Mouse (Mus musculus) embryonic facial prominence, embryonic 10.5 days (tissue): ENCODE measurements at regions not wholly inside any gene's neighbourhood (a gene's known extent, or its start where the extent isn't known, plus 50 kb on each side); places are given as distances from the start of the nearest gene placed in this dataset.

Experiments
- DNase-seq: peaks from one replicate; pipeline ENCODE4 v3.0.0-alpha.2; 2017; ENCODE audit warnings: low spot score
- H3K27ac ChIP-seq: fragments of 300-500 bp; sonication (generic); replicated peaks from 2 replicates; pipeline ENCODE4 v1.5.1; 2016; ENCODE audit warnings: mild to moderate bottlenecking
- H3K27me3 ChIP-seq: fragments of 300-500 bp; sonication (generic); replicated peaks from 2 replicates; pipeline ENCODE4 v1.6.1; 2016; ENCODE audit warnings: low read depth, mild to moderate bottlenecking; ENCODE audit not compliant: poor library complexity, severe bottlenecking
- H3K36me3 ChIP-seq: fragments of 300-500 bp; sonication (generic); replicated peaks from 2 replicates; pipeline ENCODE4 v1.6.1; 2016; ENCODE audit warnings: mild to moderate bottlenecking, moderate library complexity
- H3K4me1 ChIP-seq: fragments of 300-500 bp; sonication (generic); 2 replicates; pipeline ENCODE4 v1.6.1; 2016
- H3K4me3 ChIP-seq: fragments of 300-500 bp; sonication (generic); 2 replicates; pipeline ENCODE4 v1.5.1; 2016; ENCODE audit warnings: mild to moderate bottlenecking, moderate library complexity
- H3K9me3 ChIP-seq: fragments of 300-500 bp; sonication (generic); 2 replicates; pipeline ENCODE4 v1.6.1; 2016; ENCODE audit warnings: mild to moderate bottlenecking
- WGBS: fragments of 180-500 bp; shearing (Covaris S2); methylation state at CpG from one replicate; pipeline ENCODE4 v1.1.7; 2016; 5-methylcytosine and 5-hydroxymethylcytosine counted together

GRCm38 (mm10) chr9:24899206-24899928, 125.3 kb upstream of the Tbx20 start:
- Histone ChIP-seq H3K4me3 (no peak overlapping the region), H3K36me3 (no peaks in the 10 kb centered on the region), H3K4me1 (no peaks in the 10 kb centered on the region), H3K27me3 (no peaks in the 10 kb centered on the region), H3K27ac (no peak overlapping the region), H3K9me3 (no peaks in the 10 kb centered on the region)
- DNase-seq, result no peak
- WGBS, result 85% methylated on average over 7 of the region's 7 CpGs

DNA sequence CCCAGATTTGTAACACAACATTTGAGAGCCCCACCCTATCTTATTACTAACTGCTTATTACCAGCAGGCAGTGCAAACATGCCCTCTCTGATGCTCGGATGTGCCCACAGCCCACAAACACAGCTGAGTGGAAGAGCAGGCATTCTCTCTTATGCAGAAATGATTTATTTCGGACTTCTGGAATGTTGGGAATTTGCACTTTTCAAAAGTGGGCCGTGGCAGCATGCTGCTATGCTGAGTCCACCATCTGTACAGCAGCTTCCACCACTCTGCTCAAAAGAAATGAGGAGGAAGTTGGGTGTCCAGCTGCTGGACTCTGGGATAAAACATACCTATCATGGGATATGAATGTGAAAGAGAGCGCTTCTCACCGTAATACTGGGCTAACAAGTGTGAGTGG, 129.6 kb upstream of the Tbx20 start:
- no peak for DNase-seq
- H3K36me3 ChIP-seq, result no peaks in the 10 kb centered on the region
- no peak overlapping the region for H3K4me3 ChIP-seq
- no peak overlapping the region for H3K27ac ChIP-seq
- H3K9me3 ChIP-seq, result no peaks in the 10 kb centered on the region
- WGBS, result 82% methylated on average over 5 of the region's 5 CpGs
- H3K4me1 ChIP-seq, result peaks cover 2% of the 10 kb centered on the region
- no peaks in the 10 kb centered on the region for H3K27me3 ChIP-seq

DNA sequence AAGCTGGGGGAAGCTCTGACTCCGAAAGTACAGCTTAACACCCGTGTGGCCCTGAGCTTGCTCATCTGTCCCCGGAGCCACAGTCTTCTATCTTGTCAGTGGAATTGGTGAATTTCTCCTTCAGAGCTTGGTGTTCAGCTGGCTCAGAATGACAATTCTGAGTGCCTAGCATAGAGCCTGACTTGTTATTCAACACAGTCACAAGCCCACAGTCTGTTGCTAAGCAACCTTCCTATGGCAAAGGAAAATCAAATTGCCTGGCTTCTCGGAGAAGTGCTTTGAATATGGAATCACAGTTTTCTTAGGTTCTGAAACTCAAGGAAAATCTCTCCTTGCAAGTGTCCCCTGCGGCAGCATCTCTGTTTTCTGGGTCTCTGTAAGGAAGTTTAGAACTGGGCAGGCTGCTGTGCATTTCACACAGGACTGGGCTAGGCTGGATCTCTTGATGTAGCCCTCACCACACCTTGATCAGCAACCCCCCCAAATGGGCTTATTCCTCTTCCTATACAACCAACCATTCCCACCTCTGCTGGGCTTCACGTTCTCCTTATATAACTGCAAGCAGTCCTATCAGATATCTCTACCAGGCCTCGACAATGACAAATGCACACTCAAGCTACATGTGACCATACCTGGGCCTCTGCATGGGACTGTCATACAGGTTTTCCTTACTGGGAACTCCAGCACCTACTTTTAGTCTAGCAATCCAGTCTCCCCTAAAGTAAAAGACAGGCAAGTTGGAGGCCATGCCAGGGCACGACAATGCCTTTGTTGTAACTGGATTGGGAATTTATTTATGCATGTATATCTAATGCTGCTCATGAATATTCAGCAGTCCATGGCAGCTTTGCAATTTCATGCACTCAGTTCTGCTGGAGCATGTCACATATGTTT, 135.2 kb upstream of the Tbx20 start:
- H3K9me3 ChIP-seq, result no peaks in the 10 kb centered on the region
- H3K27ac ChIP-seq, result no peak overlapping the region
- peak; percentile 7 for DNase-seq

GRCm38 (mm10) chr9:24910738-24911137, 136.6 kb upstream of the Tbx20 start:
- Histone ChIP-seq H3K36me3 (no peaks in the 10 kb centered on the region), H3K27ac (no peak overlapping the region), H3K9me3 (no peaks in the 10 kb centered on the region), H3K4me3 (no peak overlapping the region), H3K4me1 (peaks cover 14% of the 10 kb centered on the region), H3K27me3 (no peaks in the 10 kb centered on the region)
- peak; percentile 7 for DNase-seq
- 73% methylated on average over 5 of the region's 5 CpGs for WGBS

More for the DNA sequence above, 135.2 kb upstream of the Tbx20 start:
- Histone ChIP-seq H3K4me1 (peaks cover 14% of the 10 kb centered on the region), H3K27me3 (no peaks in the 10 kb centered on the region), H3K36me3 (no peaks in the 10 kb centered on the region), H3K4me3 (no peak overlapping the region)
- WGBS, result 71% methylated on average over 8 of the region's 8 CpGs

- H3K27me3 ChIP-seq, result 0 out of 2 replicates have a peak, but pooled peaks cover 3% of the 10 kb centered on the region
- H3K27ac ChIP-seq, result no peak overlapping the region
- 83% methylated on average over 9 of the region's 9 CpGs for whole genome bisulfite sequencing
- H3K36me3 ChIP-seq, result no peaks in the 10 kb centered on the region
- H3K4me1 ChIP-seq, result peaks cover 9% of the 10 kb centered on the region
- DNase-seq, result no peak
- H3K4me3 ChIP-seq, result no peak overlapping the region
- H3K9me3 ChIP-seq, result no peaks in the 10 kb centered on the region
These were observed 145.9 kb upstream of the Tbx20 start for GRCm38 (mm10) chr9:24920031-24920445.

- H3K36me3 ChIP-seq, result no peaks in the 10 kb centered on the region
- WGBS, result 65% methylated on average over 4 of the region's 4 CpGs
- H3K4me1 ChIP-seq, result peaks cover 9% of the 10 kb centered on the region
- no peak overlapping the region for H3K4me3 ChIP-seq
- H3K9me3 ChIP-seq, result no peaks in the 10 kb centered on the region
- H3K27me3 ChIP-seq, result 0 out of 2 replicates have a peak, but pooled peaks cover 3% of the 10 kb centered on the region
- no peak for DNase-seq
- H3K27ac ChIP-seq, result no peak overlapping the region
These were observed 148.2 kb upstream of the Tbx20 start for GRCm38 (mm10) chr9:24922051-24922860.

DNA sequence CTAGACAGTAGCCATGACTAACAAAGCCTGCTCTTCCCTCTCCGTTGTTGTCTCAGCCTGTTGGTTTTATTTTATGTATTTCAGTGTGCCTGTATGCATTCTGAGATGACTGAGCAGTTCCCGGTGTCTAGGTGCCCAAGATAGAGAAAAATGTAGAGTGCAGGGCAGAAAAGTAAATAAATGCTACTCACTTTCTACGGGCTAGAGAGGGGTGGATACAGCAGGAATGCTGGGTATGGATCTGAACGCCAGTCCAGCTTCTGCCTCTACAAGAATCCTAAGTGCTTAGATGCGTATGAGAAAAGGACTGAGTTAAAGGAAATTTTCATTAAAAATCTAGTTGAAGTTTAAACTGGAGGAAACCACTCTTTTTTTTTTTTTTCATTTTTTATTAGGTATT, 149.4 kb upstream of the Tbx20 start:
- no peak overlapping the region for H3K27ac ChIP-seq
- H3K36me3 ChIP-seq, result no peaks in the 10 kb centered on the region
- DNase-seq, result no peak
- 0 out of 2 replicates have a peak, but pooled peaks cover 3% of the 10 kb centered on the region for H3K27me3 ChIP-seq
- peaks cover 9% of the 10 kb centered on the region for H3K4me1 ChIP-seq
- no peaks in the 10 kb centered on the region for H3K9me3 ChIP-seq
- H3K4me3 ChIP-seq, result no peak overlapping the region
- 90% methylated on average over 5 of the region's 5 CpGs for WGBS

DNA sequence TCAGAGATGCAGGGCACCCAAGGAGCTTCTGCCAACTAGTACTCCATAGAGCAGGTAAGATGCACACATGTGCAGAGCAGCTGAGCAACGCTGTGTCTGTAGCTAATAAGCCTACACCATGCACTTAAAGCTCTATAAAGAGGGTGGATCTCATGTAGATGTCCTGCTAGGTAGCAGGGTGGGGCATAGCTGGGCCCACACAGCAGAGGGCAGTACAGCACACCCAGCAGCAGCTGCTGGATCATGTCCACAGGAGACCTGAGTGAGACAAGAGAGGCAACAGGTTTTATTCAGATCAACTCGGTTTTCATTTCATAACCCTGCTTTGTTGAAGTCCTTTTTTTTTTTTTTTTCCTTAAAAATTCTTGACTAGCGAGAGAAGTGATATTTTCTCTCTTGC, 151.5 kb upstream of the Gm10181 start:
- Histone ChIP-seq H3K4me1 (no peaks in the 10 kb centered on the region), H3K27me3 (no peaks in the 10 kb centered on the region), H3K4me3 (no peak overlapping the region), H3K9me3 (no peaks in the 10 kb centered on the region), H3K36me3 (no peaks in the 10 kb centered on the region), H3K27ac (no peak overlapping the region)
- 63% methylated on average over 3 of the region's 3 CpGs for WGBS
- peak; percentile 12 for DNase-seq

- Histone ChIP-seq H3K27ac (no peak overlapping the region), H3K36me3 (no peaks in the 10 kb centered on the region), H3K9me3 (no peaks in the 10 kb centered on the region), H3K27me3 (no peaks in the 10 kb centered on the region), H3K4me3 (no peak overlapping the region), H3K4me1 (peaks cover 10% of the 10 kb centered on the region; the same call in 1 of the 2 replicates)
- WGBS, result 87% methylated on average over 5 of the region's 5 CpGs
- no peak for DNase-seq
These were observed 146.3 kb upstream of the Gm10181 start for GRCm38 (mm10) chr9:24942943-24943342.

GRCm38 (mm10) chr9:24943830-24944229, 145.4 kb upstream of the Gm10181 start:
- Histone ChIP-seq H3K4me3 (no peak overlapping the region), H3K4me1 (peaks cover 10% of the 10 kb centered on the region; the same call in 1 of the 2 replicates)
- 24% methylated on average over 6 of the region's 6 CpGs for WGBS

DNA sequence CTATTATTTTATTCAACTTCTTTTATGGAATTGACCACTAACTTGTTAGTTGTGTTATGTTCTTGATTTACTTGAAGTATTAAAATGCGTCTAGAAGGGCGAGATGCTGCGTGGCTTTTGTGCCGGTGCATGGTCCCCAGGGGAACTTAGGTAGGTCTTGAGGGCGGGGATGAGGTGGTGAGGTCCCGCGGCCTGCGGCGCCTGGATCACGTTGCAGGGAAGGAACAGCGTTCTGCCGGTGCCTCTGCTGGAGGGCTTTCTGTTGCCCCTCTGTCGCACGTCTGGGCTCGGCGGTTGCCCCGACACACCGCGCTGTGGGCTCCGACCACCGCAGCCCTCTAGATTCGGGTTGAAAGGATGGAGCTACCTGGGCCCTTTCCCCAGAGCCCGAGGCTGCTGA, 136.7 kb upstream of the Gm10181 start:
- no peaks in the 10 kb centered on the region for H3K4me1 ChIP-seq
- peaks cover 12% of the 10 kb centered on the region for H3K27me3 ChIP-seq
- 28% methylated on average over 23 of the region's 23 CpGs for WGBS
- no peak for DNase-seq
- H3K36me3 ChIP-seq, result no peaks in the 10 kb centered on the region
- H3K9me3 ChIP-seq, result no peaks in the 10 kb centered on the region
- H3K4me3 ChIP-seq, result no peak overlapping the region
- no peak overlapping the region for H3K27ac ChIP-seq

More at GRCm38 (mm10) chr9:24943830-24944229, 145.4 kb upstream of the Gm10181 start:
- H3K9me3 ChIP-seq, result no peaks in the 10 kb centered on the region
- H3K36me3 ChIP-seq, result no peaks in the 10 kb centered on the region
- no peak overlapping the region for H3K27ac ChIP-seq
- peak; percentile 10 for DNase-seq
- no peaks in the 10 kb centered on the region for H3K27me3 ChIP-seq

DNA sequence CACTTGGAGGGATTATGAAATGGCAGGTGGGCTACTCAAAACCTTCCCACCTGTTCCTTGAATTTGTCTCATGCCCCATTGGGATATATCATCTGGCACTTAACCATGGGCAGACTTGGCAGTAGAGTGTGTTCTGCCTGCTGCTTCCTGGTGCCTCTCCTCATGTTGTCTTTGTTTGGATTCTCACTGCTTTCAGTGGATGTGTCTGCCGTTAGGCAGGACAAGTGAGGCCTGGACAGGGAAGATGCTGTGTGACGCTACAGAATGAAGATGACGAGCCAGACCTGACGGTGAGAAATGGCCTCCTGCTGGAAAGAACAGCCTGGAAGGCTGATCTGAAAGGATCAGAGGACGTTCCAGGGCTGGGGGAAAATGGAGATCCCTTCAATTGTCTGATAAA, 133.6 kb upstream of the Gm10181 start:
- WGBS, result 71% methylated on average over 5 of the region's 5 CpGs
- no peaks in the 10 kb centered on the region for H3K36me3 ChIP-seq
- H3K9me3 ChIP-seq, result no peaks in the 10 kb centered on the region
- no peak overlapping the region for H3K4me3 ChIP-seq
- H3K4me1 ChIP-seq, result no peaks in the 10 kb centered on the region
- peaks cover 12% of the 10 kb centered on the region for H3K27me3 ChIP-seq
- no peak for DNase-seq
- H3K27ac ChIP-seq, result no peak overlapping the region
